Mouse (Mus musculus): Measurements from ENCODE around the gene Arid1b. TPM values are rescaled to one million over a fixed set of nuclear protein-coding genes. Genes with fewer than 3 reads are reported as not detected.

The Arid1b gene
- polyA plus RNA-seq, 1 experiment from 2014 or later: 9.6 TPM

GRCm38 (mm10) chr17:5232180-5232579, 238.0 kb downstream of the Arid1b start:
- Histone ChIP-seq H3K9ac (ENCODE audit: low read depth, low read length) (no peak overlapping the region), H3K4me1 (ENCODE audit: control insufficient read depth, insufficient read depth, low read depth, low read length) (peaks cover 13% of the 10 kb centered on the region)

DNA sequence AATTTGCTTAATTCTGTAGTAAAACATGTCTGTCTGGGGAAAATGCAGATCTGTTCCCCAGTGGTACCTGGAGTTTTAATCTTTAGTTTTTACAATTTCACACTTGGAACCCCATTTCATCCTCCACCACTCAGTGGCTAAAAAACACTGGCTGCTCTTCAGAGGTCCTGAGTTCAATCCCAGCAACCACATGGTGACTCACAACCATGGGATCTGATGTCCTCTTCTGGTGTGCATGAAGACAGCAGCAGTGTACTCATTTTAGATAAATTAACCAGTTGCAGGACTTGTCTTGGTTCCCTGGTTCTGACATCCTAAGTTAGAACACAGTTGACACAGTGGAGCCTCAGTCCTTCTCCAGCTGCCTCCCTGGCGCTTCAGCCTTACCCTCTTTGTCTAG, 239.9 kb downstream of the Arid1b start:
- no peak overlapping the region for H3K4me2 ChIP-seq (ENCODE audit: low read length)
- no peak overlapping the region for H3K9ac ChIP-seq (ENCODE audit: low read depth, low read length)
- no peaks in the 10 kb centered on the region for H3K36me3 ChIP-seq (ENCODE audit: control insufficient read depth, insufficient read depth, low read length)
- ATAC-seq: no peak
- H3K4me1 ChIP-seq (ENCODE audit: control insufficient read depth, insufficient read depth, low read depth, low read length): peaks cover 14% of the 10 kb centered on the region
- 100% methylated on average over 1 of the region's 1 CpGs for WGBS
- H3K27ac ChIP-seq (ENCODE audit: low read depth, low read length): no peak overlapping the region
- H3K27me3 ChIP-seq (replicated peaks; ENCODE audit: control insufficient read depth, insufficient read depth, low read length): no peaks in the 10 kb centered on the region
- H3K4me3 ChIP-seq (ENCODE audit: low read length): no peak overlapping the region
- no peaks in the 10 kb centered on the region for H3K9me3 ChIP-seq (ENCODE audit: control insufficient read depth, low read length)

More at GRCm38 (mm10) chr17:5232180-5232579, 238.0 kb downstream of the Arid1b start:
- 63% methylated on average over 2 of the region's 2 CpGs for WGBS
- Histone ChIP-seq H3K4me3 (ENCODE audit: low read length) (no peak overlapping the region), H3K27me3 (replicated peaks; ENCODE audit: control insufficient read depth, insufficient read depth, low read length) (no peaks in the 10 kb centered on the region), H3K4me2 (ENCODE audit: low read length) (no peak overlapping the region), H3K36me3 (ENCODE audit: control insufficient read depth, insufficient read depth, low read length) (no peaks in the 10 kb centered on the region), H3K9me3 (ENCODE audit: control insufficient read depth, low read length) (no peaks in the 10 kb centered on the region), H3K27ac (ENCODE audit: low read depth, low read length) (no peak overlapping the region)
- 0 out of 2 replicates have a peak, but pooled peaks have one; percentile 5 for ATAC-seq

GRCm38 (mm10) chr17:5235057-5235456, 240.9 kb downstream of the Arid1b start:
- H3K9ac ChIP-seq (ENCODE audit: low read depth, low read length): no peak overlapping the region
- no peaks in the 10 kb centered on the region for H3K9me3 ChIP-seq (ENCODE audit: control insufficient read depth, low read length)
- H3K4me2 ChIP-seq (ENCODE audit: low read length): no peak overlapping the region
- no peak for ATAC-seq
- H3K27me3 ChIP-seq (replicated peaks; ENCODE audit: control insufficient read depth, insufficient read depth, low read length): no peaks in the 10 kb centered on the region
- peaks cover 14% of the 10 kb centered on the region for H3K4me1 ChIP-seq (ENCODE audit: control insufficient read depth, insufficient read depth, low read depth, low read length)
- H3K4me3 ChIP-seq (ENCODE audit: low read length): no peak overlapping the region
- H3K27ac ChIP-seq (ENCODE audit: low read depth, low read length): no peak overlapping the region
- no peaks in the 10 kb centered on the region for H3K36me3 ChIP-seq (ENCODE audit: control insufficient read depth, insufficient read depth, low read length)
- 83% methylated on average over 9 of the region's 9 CpGs for WGBS

DNA sequence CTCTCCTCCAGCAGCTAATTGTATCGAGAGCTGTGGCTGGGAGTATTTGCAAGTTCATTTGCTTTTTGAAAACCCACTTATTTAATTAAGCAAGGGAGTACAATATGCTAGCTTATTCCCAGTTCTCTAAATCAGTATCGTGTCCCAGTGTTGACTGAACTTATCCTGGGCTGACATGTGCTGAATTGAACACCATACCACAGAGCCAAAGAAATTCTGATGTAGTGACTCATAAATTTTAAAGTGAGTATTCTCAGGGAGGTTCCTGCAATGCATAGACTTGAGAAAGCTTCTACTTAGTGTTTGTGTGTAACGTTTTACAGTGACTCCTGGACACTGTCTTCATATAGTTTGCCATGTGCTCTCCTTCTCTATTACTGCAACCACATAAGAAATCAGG, 243.6 kb downstream of the Arid1b start:
- 52% methylated on average over 3 of the region's 3 CpGs for WGBS

GRCm38 (mm10) chr17:5238387-5239245, 244.5 kb downstream of the Arid1b start:
- Histone ChIP-seq H3K4me1 (ENCODE audit: control insufficient read depth, insufficient read depth, low read depth, low read length) (peaks cover 14% of the 10 kb centered on the region), H3K4me2 (ENCODE audit: low read length) (no peak overlapping the region), H3K9me3 (ENCODE audit: control insufficient read depth, low read length) (no peaks in the 10 kb centered on the region), H3K4me3 (ENCODE audit: low read length) (no peak overlapping the region), H3K27me3 (replicated peaks; ENCODE audit: control insufficient read depth, insufficient read depth, low read length) (no peaks in the 10 kb centered on the region), H3K9ac (ENCODE audit: low read depth, low read length) (no peak overlapping the region), H3K36me3 (ENCODE audit: control insufficient read depth, insufficient read depth, low read length) (no peaks in the 10 kb centered on the region), H3K27ac (ENCODE audit: low read depth, low read length) (no peak overlapping the region)
- 41% methylated on average over 16 of the region's 16 CpGs for WGBS
- peak; percentile 12; the same call in 1 of the 2 replicates for ATAC-seq

More for the DNA sequence above, 243.6 kb downstream of the Arid1b start:
- H3K9ac ChIP-seq (ENCODE audit: low read depth, low read length): no peak overlapping the region
- peaks cover 14% of the 10 kb centered on the region for H3K4me1 ChIP-seq (ENCODE audit: control insufficient read depth, insufficient read depth, low read depth, low read length)
- H3K27ac ChIP-seq (ENCODE audit: low read depth, low read length): no peak overlapping the region
- H3K4me2 ChIP-seq (ENCODE audit: low read length): no peak overlapping the region
- H3K4me3 ChIP-seq (ENCODE audit: low read length): no peak overlapping the region
- no peaks in the 10 kb centered on the region for H3K27me3 ChIP-seq (replicated peaks; ENCODE audit: control insufficient read depth, insufficient read depth, low read length)
- H3K9me3 ChIP-seq (ENCODE audit: control insufficient read depth, low read length): no peaks in the 10 kb centered on the region
- no peaks in the 10 kb centered on the region for H3K36me3 ChIP-seq (ENCODE audit: control insufficient read depth, insufficient read depth, low read length)
- 0 out of 2 replicates have a peak, but pooled peaks have one; percentile 3 for ATAC-seq

DNA sequence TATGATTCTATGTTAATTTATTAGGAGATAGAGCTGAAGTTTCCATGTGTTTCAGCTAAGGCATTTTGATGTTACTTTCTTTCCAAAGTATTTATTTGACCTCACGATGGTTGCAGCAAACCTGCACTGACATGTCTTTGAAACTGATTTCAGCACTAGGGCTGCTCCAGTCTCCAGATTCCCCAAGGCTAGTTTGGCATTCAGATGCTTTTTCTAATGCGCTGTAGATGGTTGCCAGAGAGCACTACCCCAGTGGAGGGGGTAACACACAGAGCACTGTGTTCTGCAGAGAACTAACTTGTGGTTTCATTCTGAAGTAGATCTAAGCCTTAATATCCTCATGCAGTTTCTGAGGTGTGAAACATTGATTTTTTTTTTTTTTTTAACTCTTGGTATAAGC, 250.4 kb downstream of the Arid1b start:
- Histone ChIP-seq H3K9me3 (ENCODE audit: control insufficient read depth, low read length) (no peaks in the 10 kb centered on the region), H3K9ac (ENCODE audit: low read depth, low read length) (no peak overlapping the region), H3K4me1 (ENCODE audit: control insufficient read depth, insufficient read depth, low read depth, low read length) (peaks cover 14% of the 10 kb centered on the region), H3K4me3 (ENCODE audit: low read length) (no peak overlapping the region), H3K4me2 (ENCODE audit: low read length) (no peak overlapping the region), H3K27ac (ENCODE audit: low read depth, low read length) (no peak overlapping the region), H3K27me3 (replicated peaks; ENCODE audit: control insufficient read depth, insufficient read depth, low read length) (no peaks in the 10 kb centered on the region), H3K36me3 (ENCODE audit: control insufficient read depth, insufficient read depth, low read length) (no peaks in the 10 kb centered on the region)
- 66% methylated on average over 2 of the region's 2 CpGs for WGBS
- ATAC-seq: no peak

- no peaks in the 10 kb centered on the region for H3K27me3 ChIP-seq (replicated peaks; ENCODE audit: control insufficient read depth, insufficient read depth, low read length)
- H3K27ac ChIP-seq (ENCODE audit: low read depth, low read length): no peak overlapping the region
- no peak for ATAC-seq
- H3K4me3 ChIP-seq (ENCODE audit: low read length): no peak overlapping the region
- no peak overlapping the region for H3K4me2 ChIP-seq (ENCODE audit: low read length)
- peaks cover 21% of the 10 kb centered on the region for H3K4me1 ChIP-seq (ENCODE audit: control insufficient read depth, insufficient read depth, low read depth, low read length)
- 70% methylated on average over 11 of the region's 11 CpGs for WGBS
- H3K9ac ChIP-seq (ENCODE audit: low read depth, low read length): no peak overlapping the region
- no peaks in the 10 kb centered on the region for H3K36me3 ChIP-seq (ENCODE audit: control insufficient read depth, insufficient read depth, low read length)
- no peaks in the 10 kb centered on the region for H3K9me3 ChIP-seq (ENCODE audit: control insufficient read depth, low read length)
These were observed 252.6 kb downstream of the Arid1b start for GRCm38 (mm10) chr17:5246688-5247087.

GRCm38 (mm10) chr17:5247247-5247646, 253.1 kb downstream of the Arid1b start:
- 92% methylated on average over 7 of the region's 7 CpGs for WGBS
- no peaks in the 10 kb centered on the region for H3K9me3 ChIP-seq (ENCODE audit: control insufficient read depth, low read length)
- H3K36me3 ChIP-seq (ENCODE audit: control insufficient read depth, insufficient read depth, low read length): no peaks in the 10 kb centered on the region
- H3K27ac ChIP-seq (ENCODE audit: low read depth, low read length): no peak overlapping the region
- no peak overlapping the region for H3K9ac ChIP-seq (ENCODE audit: low read depth, low read length)
- ATAC-seq: no peak
- H3K27me3 ChIP-seq (replicated peaks; ENCODE audit: control insufficient read depth, insufficient read depth, low read length): no peaks in the 10 kb centered on the region
- peaks cover 21% of the 10 kb centered on the region for H3K4me1 ChIP-seq (ENCODE audit: control insufficient read depth, insufficient read depth, low read depth, low read length)
- H3K4me3 ChIP-seq (ENCODE audit: low read length): no peak overlapping the region
- no peak overlapping the region for H3K4me2 ChIP-seq (ENCODE audit: low read length)

DNA sequence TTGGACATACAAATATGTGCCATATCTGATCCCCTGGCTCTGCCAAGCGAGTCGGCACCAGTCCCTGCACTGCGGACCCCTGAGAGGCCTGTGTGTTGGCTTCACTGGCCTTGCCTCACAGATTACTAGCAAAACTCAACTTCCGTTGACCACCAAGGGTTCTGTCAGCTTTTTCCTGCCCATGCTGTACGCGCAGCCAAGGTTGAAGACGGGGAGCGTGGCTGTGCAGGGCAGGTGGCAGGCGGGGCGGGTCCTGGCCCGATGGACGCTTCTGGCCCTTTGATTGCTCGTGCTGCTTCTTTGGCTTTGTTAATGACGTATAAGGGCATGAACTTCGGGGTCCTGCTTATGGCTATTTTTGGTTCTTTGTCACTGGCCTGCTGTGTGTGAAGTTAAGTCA, 253.6 kb downstream of the Arid1b start:
- Histone ChIP-seq H3K4me3 (ENCODE audit: low read length) (no peak overlapping the region), H3K9me3 (ENCODE audit: control insufficient read depth, low read length) (no peaks in the 10 kb centered on the region), H3K9ac (ENCODE audit: low read depth, low read length) (no peak overlapping the region), H3K4me1 (ENCODE audit: control insufficient read depth, insufficient read depth, low read depth, low read length) (peaks cover 23% of the 10 kb centered on the region), H3K27me3 (replicated peaks; ENCODE audit: control insufficient read depth, insufficient read depth, low read length) (no peaks in the 10 kb centered on the region), H3K4me2 (ENCODE audit: low read length) (no peak overlapping the region), H3K27ac (ENCODE audit: low read depth, low read length) (0 out of 2 replicates have a peak overlapping the region, but pooled peaks have one; percentile 6), H3K36me3 (ENCODE audit: control insufficient read depth, insufficient read depth, low read length) (no peaks in the 10 kb centered on the region)
- ATAC-seq: no peak
- 89% methylated on average over 15 of the region's 15 CpGs for WGBS

All from hindbrain, embryonic 16.5 days (tissue).